Mouse (Mus musculus) layer of hippocampus, adult 2 months (tissue): ENCODE measurements at regions not wholly inside any gene's neighbourhood (a gene's known extent, or its start where the extent isn't known, plus 50 kb on each side); places are given as distances from the start of the nearest gene placed in this dataset.

Experiments used
- DNase-seq, 2 experiments: peaks; one replicate each; pipeline ENCODE4 v3.0.0; 2022; ENCODE audit warnings: low spot score in 2 of 2
- H3K27ac ChIP-seq: fragments of 200-600 bp; 2 replicates; pipeline ENCODE4 v1.8.1; 2022
- H3K4me3 ChIP-seq: fragments of 200-600 bp; 2 replicates; pipeline ENCODE4 v1.8.1; 2022; ENCODE audit warnings: mild to moderate bottlenecking
- CTCF ChIP-seq: fragments of 200-600 bp; conservative IDR thresholded peaks from 2 replicates; pipeline ENCODE4 v1.8.1; 2022; ENCODE audit warnings: antibody characterized with exemption, mild to moderate bottlenecking, moderate library complexity

DNA sequence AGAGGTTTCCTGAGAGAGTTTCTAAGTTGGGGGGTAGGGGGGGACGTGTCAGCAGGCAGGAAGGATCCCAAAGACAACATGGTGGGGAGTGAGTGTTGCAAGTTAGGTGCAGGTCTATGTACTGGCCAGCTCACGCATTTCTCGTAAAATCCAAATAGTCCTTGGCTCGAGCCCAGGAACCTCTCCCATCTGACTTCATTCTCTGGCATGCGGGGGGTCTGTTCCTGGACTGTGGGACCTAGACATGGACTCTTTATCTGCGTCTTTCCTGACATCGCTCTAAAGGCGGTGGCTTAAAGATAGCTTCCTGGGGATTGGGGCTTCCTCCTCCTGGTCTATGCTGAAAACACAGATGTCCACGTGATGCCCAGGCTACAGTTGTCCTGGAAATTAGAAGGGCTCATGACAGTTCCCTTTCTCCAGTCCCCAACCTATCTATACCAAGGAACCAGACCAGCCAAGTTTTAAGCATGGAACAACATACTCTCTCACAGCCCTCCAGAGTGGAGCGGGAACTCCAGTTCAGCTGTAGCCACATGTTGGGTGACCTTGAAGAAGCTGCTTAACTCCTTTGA is 93.7 kb upstream of the Zmiz1 start:
- no peak overlapping the region for H3K4me3 ChIP-seq
- DNase-seq = no peak
- H3K27ac ChIP-seq = no peak overlapping the region
- TF ChIP-seq CTCF = no peak

DNA sequence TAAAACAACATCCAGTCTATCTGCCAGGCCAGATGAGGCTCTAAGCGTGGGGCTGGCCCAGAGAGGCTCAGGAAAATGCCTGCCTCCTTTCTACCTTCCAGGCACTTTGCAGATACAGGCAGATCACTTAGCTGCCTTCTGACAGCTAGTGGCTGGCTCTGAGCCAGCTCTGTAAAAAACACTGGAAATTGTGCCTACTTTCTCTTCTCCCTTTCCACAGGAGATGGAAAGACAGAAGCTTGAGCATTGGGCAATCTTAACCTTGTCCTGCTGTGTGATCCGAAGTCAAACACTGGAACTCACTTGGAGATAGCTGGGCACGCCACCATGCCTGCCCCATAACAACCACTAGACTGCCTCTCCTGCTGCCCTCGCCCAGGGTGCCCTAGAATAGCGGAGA is 93.0 kb upstream of the Zmiz1 start:
- TF ChIP-seq CTCF = no peak
- Histone ChIP-seq H3K27ac (no peak overlapping the region), H3K4me3 (no peak overlapping the region)
- no peak for DNase-seq

DNA sequence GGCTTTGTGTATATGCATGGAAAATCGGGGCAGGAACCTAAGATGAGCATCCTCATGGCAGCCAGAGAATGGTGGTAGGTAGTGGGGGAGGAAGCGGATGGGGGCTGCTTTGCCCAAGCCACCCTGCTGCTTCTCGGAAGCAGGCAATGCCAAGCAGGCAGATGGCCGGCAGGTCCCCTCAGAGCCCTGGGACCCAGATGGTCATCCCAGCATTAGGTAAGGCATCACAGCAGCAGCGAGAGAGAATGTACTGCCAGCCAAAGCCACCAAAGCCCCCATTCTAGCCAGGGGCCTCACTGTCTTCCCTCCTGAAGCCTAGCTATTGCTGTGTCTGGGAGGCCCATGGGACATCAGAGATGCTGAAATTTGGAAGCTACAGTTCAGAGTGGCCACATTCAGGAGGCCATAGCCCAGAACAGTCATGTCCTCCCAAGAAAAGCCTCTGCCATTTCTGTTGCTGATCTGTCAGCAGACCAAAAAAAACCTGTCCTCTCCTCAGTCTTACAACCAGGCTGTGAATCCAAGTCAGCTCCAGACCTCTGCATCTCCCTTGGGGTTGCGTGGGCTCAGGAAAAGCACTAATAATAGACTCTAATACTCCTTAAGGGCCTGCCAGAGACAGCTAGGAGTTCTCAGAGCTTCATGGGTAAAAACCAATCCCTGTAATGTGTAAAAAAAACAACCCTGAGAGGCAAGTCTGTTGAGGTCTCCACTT is 88.5 kb upstream of the Zmiz1 start:
- no peak for TF ChIP-seq CTCF
- Histone ChIP-seq H3K4me3 (no peak overlapping the region), H3K27ac (peak overlapping the region; percentile 85)
- DNase-seq = no peak

DNA sequence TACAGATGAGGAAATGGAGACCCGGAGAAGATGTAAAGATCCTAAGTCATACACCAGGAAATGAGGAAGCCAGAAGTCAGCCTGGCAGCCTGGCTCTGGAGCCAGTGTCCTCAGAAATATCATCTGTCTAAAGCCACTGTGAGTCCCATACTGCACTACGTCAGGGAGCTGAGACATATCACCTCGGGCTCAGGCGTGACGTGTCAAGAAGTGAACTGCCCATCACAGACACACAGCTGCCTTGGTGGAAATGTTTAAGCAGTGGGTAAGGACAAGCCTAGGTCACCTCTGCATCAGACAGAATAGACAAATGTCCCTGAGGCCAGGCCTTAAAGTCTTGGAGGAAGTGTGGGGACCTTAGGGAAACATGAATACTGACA is 88.0 kb upstream of the Zmiz1 start:
- Histone ChIP-seq H3K27ac (peak overlapping the region; percentile 85), H3K4me3 (no peak overlapping the region)
- DNase-seq = no peak
- no peak for TF ChIP-seq CTCF

DNA sequence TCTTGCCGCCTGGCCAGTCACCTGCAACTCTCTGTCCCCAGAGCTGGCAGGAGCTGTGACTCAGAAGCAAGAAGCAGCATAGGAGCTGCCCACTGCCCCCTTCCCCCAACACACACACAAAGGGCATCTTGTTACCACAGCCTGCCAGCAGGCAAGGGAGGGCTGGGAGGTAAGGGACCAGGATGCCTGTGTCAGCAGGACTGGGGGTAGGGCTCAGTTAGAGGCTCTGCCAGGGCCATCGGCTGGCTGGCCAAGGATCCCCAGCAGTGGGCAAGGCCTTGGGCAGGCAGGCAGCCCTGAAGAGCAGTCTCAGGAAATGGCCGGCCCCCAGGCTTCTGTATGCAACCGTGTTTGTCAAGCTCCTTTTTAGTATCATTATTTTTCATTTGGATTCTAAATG is 87.3 kb upstream of the Zmiz1 start:
- no peak overlapping the region for H3K4me3 ChIP-seq
- TF ChIP-seq CTCF = peak; percentile 28; the same call in 1 of the 2 replicates
- peak overlapping the region; percentile 85 for H3K27ac ChIP-seq
- peak; percentile 52 to 81 for DNase-seq

DNA sequence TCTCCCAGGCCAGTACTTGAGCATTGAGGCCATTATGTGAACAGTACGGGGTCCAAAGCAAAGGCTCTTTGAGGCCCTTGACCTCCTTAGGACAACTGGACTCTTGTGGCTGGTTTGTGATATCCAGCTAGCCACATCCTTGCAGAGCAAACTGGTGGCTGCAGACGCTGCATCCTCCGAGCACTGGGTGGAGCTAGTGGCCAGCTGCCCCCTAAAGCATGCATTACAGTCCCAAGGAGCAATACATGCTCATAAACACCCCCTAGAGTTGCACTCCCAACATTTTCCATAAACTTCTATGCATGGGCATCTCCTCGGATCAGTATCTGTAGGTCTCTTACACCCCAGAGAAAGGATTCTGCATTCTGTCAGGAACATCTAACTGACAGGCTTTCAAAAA is 86.4 kb upstream of the Zmiz1 start:
- H3K27ac ChIP-seq = peak overlapping the region; percentile 85
- TF ChIP-seq CTCF = peak; percentile 56
- no peak for DNase-seq
- no peak overlapping the region for H3K4me3 ChIP-seq

DNA sequence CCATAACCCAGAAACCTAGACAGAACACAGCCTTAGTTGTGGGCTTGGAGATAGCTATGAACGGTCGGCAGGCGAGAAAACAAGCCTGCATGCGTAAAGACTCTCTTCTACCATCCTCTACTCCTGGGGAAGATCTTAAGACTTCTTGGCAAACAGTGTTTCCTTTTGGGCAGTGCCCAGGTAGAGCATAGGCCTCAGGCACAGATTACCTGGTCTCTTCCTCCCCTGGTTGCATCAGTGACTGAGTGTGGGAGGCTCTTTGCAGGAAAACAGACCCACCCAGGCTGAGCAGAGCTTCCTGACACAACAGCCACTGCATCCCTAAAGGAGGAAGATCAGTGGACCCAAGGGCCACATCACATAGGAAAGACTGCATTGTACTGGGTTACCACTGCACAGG is 85.8 kb upstream of the Zmiz1 start:
- TF ChIP-seq CTCF = no peak
- Histone ChIP-seq H3K4me3 (no peak overlapping the region), H3K27ac (peak overlapping the region; percentile 85; the same call in 1 of the 2 replicates)
- DNase-seq = no peak

DNA sequence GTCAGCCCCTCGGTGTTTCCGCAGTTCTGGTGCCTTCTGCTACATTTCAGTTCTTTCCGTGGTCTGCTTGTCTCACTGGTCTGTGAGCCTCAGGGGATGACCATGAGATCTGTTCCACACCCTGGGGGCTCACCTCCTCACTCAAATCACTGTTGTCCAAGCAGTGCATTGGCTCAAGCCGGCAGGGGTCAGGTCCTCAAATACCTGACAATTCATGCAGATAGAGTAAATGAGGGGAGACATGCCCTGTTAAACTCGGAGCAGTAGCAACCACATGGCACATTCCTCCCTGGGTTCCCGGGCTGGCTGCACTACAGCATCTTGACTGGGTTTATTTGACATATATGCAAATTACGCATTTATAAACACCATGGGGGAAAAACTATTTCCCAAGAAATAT is 84.0 kb upstream of the Zmiz1 start:
- no peak for DNase-seq
- H3K27ac ChIP-seq = no peak overlapping the region
- no peak overlapping the region for H3K4me3 ChIP-seq
- no peak for TF ChIP-seq CTCF

DNA sequence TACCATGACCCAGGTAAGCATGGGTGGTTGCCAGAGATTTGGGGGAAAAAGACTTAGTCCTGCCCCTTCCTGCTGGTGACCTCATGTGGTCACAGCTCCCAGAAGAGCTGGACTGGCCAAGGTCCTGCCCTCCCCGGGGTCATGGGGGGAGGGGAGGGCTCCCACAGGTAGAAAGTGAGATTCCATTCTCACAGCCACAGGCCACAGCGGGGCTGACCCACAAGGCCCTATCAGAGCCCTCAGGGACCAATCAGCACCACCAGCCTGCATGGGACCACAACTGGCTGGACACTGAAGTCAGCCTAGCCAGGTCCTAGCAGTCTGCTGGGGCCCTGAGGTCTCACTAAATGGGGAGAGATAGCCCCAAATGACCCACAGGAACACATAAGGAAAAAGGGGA is 81.9 kb upstream of the Zmiz1 start:
- no peak for TF ChIP-seq CTCF
- DNase-seq = no peak
- Histone ChIP-seq H3K27ac (peak overlapping the region; percentile 72), H3K4me3 (no peak overlapping the region)

DNA sequence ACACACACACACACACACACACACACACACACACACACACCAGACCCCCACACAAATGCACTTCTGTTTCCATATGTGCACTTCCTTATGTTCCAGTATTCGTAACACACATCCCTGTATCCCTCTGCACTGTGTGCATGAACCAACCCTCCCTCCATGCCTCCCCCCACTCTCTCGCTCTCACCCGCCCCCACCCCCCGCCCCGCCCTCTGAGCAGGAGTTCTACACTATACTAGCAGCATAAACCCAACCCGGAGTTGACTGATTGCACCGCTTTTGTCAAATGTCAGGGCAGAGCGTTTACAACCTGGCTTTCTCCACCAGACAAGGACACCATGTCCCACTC is 81.5 kb upstream of the Zmiz1 start:
- no peak for TF ChIP-seq CTCF
- Histone ChIP-seq H3K27ac (peak overlapping the region; percentile 100), H3K4me3 (peak overlapping the region; percentile 78)
- no peak for DNase-seq

DNA sequence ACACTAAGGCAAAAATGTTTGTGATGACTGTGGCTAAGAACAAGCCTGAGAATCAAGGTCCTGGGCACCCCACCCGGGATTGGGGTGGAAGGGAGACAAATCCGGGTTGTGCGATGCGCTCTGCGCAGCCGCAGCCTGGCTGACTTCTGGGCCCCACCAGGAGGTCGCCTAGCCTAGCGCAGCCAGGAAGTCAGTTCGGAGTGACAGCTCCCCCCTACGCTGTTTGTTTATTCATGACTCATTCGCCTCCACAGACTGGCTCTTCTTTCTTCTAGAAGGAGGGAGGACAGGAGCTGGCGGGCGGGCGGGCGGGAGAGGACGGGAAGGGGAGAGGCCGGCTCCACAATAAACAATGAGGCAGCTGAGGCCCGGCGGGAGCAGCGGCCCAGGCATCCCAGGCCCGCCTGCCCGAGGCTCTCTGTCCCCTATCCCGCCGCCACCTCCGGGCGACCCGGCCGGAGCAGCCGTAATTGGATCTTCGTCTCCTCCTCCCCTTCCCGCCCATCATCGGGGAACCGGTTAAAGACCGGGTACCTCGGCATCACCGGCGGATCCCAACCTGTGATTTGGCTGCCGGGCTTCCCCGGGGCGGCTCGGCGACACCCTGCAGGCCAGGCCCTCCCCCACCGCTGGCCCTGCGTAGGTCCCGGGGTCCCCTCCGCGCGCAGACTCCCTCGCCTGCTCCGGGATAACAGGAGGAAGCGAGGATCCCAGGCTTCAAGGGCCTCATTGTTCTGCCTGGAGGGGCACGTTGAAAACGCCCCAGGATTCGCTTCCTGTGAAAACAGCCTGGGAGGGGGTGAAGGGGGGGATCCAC is 80.9 kb upstream of the Zmiz1 start:
- peak; percentile 73 to 89 for DNase-seq
- H3K27ac ChIP-seq = peak overlapping the region; percentile 100
- peak; percentile 20; the same call in 1 of the 2 replicates for TF ChIP-seq CTCF
- peak overlapping the region; percentile 78 for H3K4me3 ChIP-seq

DNA sequence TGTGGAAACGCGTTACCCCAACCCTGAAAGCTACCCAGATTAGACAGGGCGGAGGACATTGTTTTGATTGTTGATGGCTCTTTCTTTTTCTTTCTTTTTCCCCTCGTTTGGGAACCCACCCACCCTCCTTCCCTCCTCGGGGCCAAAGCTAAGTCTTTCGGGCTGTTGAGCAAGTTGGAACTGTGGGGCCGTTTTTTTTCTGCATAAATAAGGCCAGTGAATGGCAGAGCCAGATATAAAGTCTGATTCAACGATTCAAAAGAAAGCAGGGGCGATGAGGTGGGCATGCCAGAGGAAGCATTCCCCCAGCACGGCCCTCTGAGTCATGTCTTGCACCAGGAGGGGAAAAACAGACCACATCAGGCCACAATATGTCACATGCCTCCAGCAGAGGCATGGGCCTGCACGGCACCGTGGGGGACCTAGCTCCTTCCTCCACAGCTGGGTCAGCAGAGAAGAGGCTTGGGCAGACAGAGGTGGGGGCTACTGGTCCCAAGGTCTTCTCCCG is 80.2 kb upstream of the Zmiz1 start:
- DNase-seq = peak; percentile 20 to 26
- peak overlapping the region; percentile 100 for H3K27ac ChIP-seq
- peak overlapping the region; percentile 78 for H3K4me3 ChIP-seq
- no peak for TF ChIP-seq CTCF

DNA sequence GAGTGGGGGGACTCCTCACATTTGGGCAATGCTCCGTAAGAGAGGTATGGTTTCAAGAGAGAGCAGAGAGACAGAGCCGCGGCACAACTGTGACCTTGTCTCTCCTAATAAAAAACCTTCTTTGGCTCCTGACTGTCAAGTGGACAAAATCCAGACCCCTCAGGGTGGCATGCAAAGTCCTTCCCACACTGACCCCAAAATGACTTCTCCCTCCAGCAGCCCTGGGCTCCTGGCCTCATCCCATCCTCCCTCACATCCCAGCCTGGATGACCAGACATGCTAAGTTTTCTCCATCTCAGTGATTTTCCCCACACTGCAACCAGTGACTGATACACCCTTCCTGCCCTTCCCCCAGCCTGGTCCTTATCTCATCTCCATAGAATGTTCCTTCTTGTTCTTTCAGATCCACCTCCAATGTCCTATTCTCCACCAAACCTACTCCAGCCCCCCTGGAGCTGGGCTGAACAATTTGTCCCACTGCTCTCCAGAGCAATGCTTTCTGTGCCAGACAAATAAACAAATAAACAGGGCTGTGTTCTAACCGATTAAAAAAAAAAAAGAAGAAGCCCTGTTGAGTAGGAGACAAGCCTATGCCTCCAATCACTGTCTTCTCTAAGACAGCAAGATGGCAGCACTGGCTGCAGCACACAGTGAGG is 75.7 kb upstream of the Zmiz1 start:
- no peak for TF ChIP-seq CTCF
- no peak overlapping the region for H3K4me3 ChIP-seq
- no peak overlapping the region for H3K27ac ChIP-seq
- no peak for DNase-seq
